Mouse (Mus musculus): ENCODE measurements around the gene Cstl1. TPM values are rescaled to one million over a fixed set of nuclear protein-coding genes. Genes with fewer than 3 reads are reported as not detected.
"Not testable (repeated sequence)": the region's sequence is repeated elsewhere in the genome, so short reads cannot be mapped to it uniquely, and the experiment has no call there.

The Cstl1 gene
- not detected in 2 replicates for total RNA-seq (2017)

GRCm38 (mm10) chr2:148750058-148750457, at the start of gene Cstl1:
Gene Cstl1, plus strand, starts transcription at chr2:148750358.
- ATAC-seq (ENCODE audit: extremely low read depth, insufficient number of reproducible peaks, low FRiP score, poor library complexity, severe bottlenecking), result no peak

- peak; percentile 69 for ATAC-seq (ENCODE audit: extremely low read depth, insufficient number of reproducible peaks, low FRiP score, poor library complexity, severe bottlenecking)
Measured at GRCm38 (mm10) chr2:148706409-148707201, 43.6 kb upstream of the Cstl1 start.

GRCm38 (mm10) chr2:148707202-148707530, 43.0 kb upstream of the Cstl1 start:
- ATAC-seq (ENCODE audit: extremely low read depth, insufficient number of reproducible peaks, low FRiP score, poor library complexity, severe bottlenecking), result no peak

- ATAC-seq (ENCODE audit: extremely low read depth, insufficient number of reproducible peaks, low FRiP score, poor library complexity, severe bottlenecking), result no peak
Measured at GRCm38 (mm10) chr2:148712326-148712725, 37.8 kb upstream of the Cstl1 start.

- no peak for ATAC-seq (ENCODE audit: extremely low read depth, insufficient number of reproducible peaks, low FRiP score, poor library complexity, severe bottlenecking)
Measured at GRCm38 (mm10) chr2:148717072-148717471, 33.1 kb upstream of the Cstl1 start.

GRCm38 (mm10) chr2:148719271-148719995, 30.7 kb upstream of the Cstl1 start:
- no peak for ATAC-seq (ENCODE audit: extremely low read depth, insufficient number of reproducible peaks, low FRiP score, poor library complexity, severe bottlenecking)

GRCm38 (mm10) chr2:148731614-148732326, 18.4 kb upstream of the Cstl1 start:
- ATAC-seq (ENCODE audit: extremely low read depth, insufficient number of reproducible peaks, low FRiP score, poor library complexity, severe bottlenecking), result no peak

- ATAC-seq (ENCODE audit: extremely low read depth, insufficient number of reproducible peaks, low FRiP score, poor library complexity, severe bottlenecking), result no peak
Measured at GRCm38 (mm10) chr2:148732327-148733000, 17.7 kb upstream of the Cstl1 start, which contains the start of gene Napb. Gene Napb, minus strand, starts transcription at chr2:148732467.

- no peak for ATAC-seq (ENCODE audit: extremely low read depth, insufficient number of reproducible peaks, low FRiP score, poor library complexity, severe bottlenecking)
Measured at GRCm38 (mm10) chr2:148743001-148743400, 7.2 kb upstream of the Cstl1 start.

- no peak for ATAC-seq (ENCODE audit: extremely low read depth, insufficient number of reproducible peaks, low FRiP score, poor library complexity, severe bottlenecking)
Measured at GRCm38 (mm10) chr2:148743846-148744407, 6.2 kb upstream of the Cstl1 start.

- peak; percentile 88 for ATAC-seq (ENCODE audit: extremely low read depth, insufficient number of reproducible peaks, low FRiP score, poor library complexity, severe bottlenecking)
Measured at GRCm38 (mm10) chr2:148751893-148752813, 2.0 kb downstream of the Cstl1 start.

GRCm38 (mm10) chr2:148754310-148754846, 4.2 kb downstream of the Cstl1 start:
- ATAC-seq (ENCODE audit: extremely low read depth, insufficient number of reproducible peaks, low FRiP score, poor library complexity, severe bottlenecking), result no peak

- ATAC-seq (ENCODE audit: extremely low read depth, insufficient number of reproducible peaks, low FRiP score, poor library complexity, severe bottlenecking), result peak; percentile 99
Measured at GRCm38 (mm10) chr2:148763648-148764388, 13.7 kb downstream of the Cstl1 start.

GRCm38 (mm10) chr2:148771397-148771796, 21.2 kb downstream of the Cstl1 start, which contains the start of gene Cst11:
Gene Cst11, minus strand, starts transcription at chr2:148771497.
- not testable (repeated sequence) for ATAC-seq (ENCODE audit: extremely low read depth, insufficient number of reproducible peaks, low FRiP score, poor library complexity, severe bottlenecking)

- no peak for ATAC-seq (ENCODE audit: extremely low read depth, insufficient number of reproducible peaks, low FRiP score, poor library complexity, severe bottlenecking)
Measured at GRCm38 (mm10) chr2:148781709-148782108, 31.6 kb downstream of the Cstl1 start, which contains the start of gene 8030411F24Rik. Gene 8030411F24Rik, plus strand, starts transcription at chr2:148782009.

GRCm38 (mm10) chr2:148789142-148789541, 39.0 kb downstream of the Cstl1 start, which contains the start of gene Cst12:
Gene Cst12, plus strand, starts transcription at chr2:148789361.
- ATAC-seq (ENCODE audit: extremely low read depth, insufficient number of reproducible peaks, low FRiP score, poor library complexity, severe bottlenecking), result no peak

- no peak for ATAC-seq (ENCODE audit: extremely low read depth, insufficient number of reproducible peaks, low FRiP score, poor library complexity, severe bottlenecking)
Measured at GRCm38 (mm10) chr2:148798485-148798884, 48.3 kb downstream of the Cstl1 start, which contains the start of gene Cst8. Gene Cst8, plus strand, starts transcription at chr2:148798785.

All from neutrophil, adult 5-6 weeks (primary cell).